Mouse (Mus musculus) embryonic facial prominence, embryonic 15.5 days (tissue): ENCODE data around the gene Galk1. TPM values are rescaled to one million over a fixed set of nuclear protein-coding genes. Genes with fewer than 3 reads are reported as not detected.

Source experiments
- ATAC-seq: fragments of 200-750 bp; cut with Nextera tagmentation; 2 replicates; pipeline ENCODE4 v1.8.0; 2017; ENCODE audit warnings: low read depth, moderate TSS enrichment; ENCODE audit not compliant: insufficient number of reproducible peaks, low FRiP score, low TSS enrichment
- H3K27ac ChIP-seq: fragments of 300-500 bp; sonication (generic); replicated peaks from 2 replicates; pipeline ENCODE4 v1.5.1; 2015; ENCODE audit warnings: mild to moderate bottlenecking, inconsistent platforms
- H3K27me3 ChIP-seq: fragments of 300-500 bp; sonication (generic); 2 replicates; pipeline ENCODE4 v1.6.1; 2015; ENCODE audit warnings: inconsistent platforms
- H3K36me3 ChIP-seq: fragments of 300-500 bp; sonication (generic); 2 replicates; pipeline ENCODE4 v1.6.1; 2015; ENCODE audit warnings: mild to moderate bottlenecking, inconsistent platforms
- H3K4me1 ChIP-seq: fragments of 300-500 bp; sonication (generic); 2 replicates; pipeline ENCODE4 v1.6.1; 2015; ENCODE audit warnings: inconsistent platforms
- H3K4me2 ChIP-seq: fragments of 300-500 bp; sonication (generic); replicated peaks from 2 replicates; pipeline ENCODE4 v1.6.1; 2015; ENCODE audit warnings: mild to moderate bottlenecking, inconsistent platforms
- H3K4me3 ChIP-seq: fragments of 300-500 bp; sonication (generic); replicated peaks from 2 replicates; pipeline ENCODE4 v1.5.1; 2015; ENCODE audit warnings: mild to moderate bottlenecking, inconsistent platforms
- H3K9ac ChIP-seq: fragments of 300-500 bp; sonication (generic); 2 replicates; pipeline ENCODE4 v1.6.1; 2015; ENCODE audit warnings: inconsistent platforms
- H3K9me3 ChIP-seq: fragments of 300-500 bp; sonication (generic); replicated peaks from 2 replicates; pipeline ENCODE4 v1.6.1; 2016; ENCODE audit warnings: inconsistent platforms
- WGBS: fragments of 180-500 bp; shearing (Covaris S2); methylation state at CpG from one replicate; pipeline ENCODE4 v1.1.7; 2015; 5-methylcytosine and 5-hydroxymethylcytosine counted together
- polyA plus RNA-seq: library from polyadenylated mRNA; unstranded; fragments of >200 nt; fragmentation: Nextera tagmentation; extraction: Ambion mirVana; gene quantifications from 2 replicates; pipeline ENCODE4 v1.2.1, GENCODE M21; 2015

Gene Galk1
- polyA plus RNA-seq, 1 experiment from 2014 or later: 173 TPM

DNA sequence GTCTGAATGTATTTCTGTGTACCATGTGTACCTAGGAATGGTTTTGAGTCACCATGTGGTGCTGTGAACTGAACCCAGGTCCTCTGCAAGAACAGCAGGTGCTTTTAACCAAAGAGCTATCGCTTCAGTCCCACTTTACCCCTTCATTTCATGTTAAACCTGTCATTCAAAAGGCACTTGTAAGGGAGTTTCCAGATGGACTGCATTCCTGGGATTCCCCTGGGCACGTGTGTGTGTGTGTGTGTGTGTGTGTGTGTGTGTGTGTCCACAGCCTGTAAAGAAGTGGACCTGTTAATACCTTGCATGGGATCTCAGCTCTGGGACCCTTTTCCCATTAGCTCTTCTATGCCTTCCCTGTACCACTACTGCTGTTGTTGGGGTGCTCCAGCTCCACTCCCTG, 37.1 kb upstream of the Galk1 start:
- Histone ChIP-seq H3K27me3 (no peaks in the 10 kb centered on the region), H3K9me3 (no peaks in the 10 kb centered on the region; the same call in 1 of the 2 replicates), H3K4me3 (no peak overlapping the region), H3K27ac (no peak overlapping the region), H3K4me1 (no peaks in the 10 kb centered on the region), H3K9ac (no peak overlapping the region), H3K36me3 (peaks cover 87% of the 10 kb centered on the region), H3K4me2 (no peak overlapping the region)
- no peak for ATAC-seq
- WGBS: 71% methylated on average over 2 of the region's 2 CpGs

DNA sequence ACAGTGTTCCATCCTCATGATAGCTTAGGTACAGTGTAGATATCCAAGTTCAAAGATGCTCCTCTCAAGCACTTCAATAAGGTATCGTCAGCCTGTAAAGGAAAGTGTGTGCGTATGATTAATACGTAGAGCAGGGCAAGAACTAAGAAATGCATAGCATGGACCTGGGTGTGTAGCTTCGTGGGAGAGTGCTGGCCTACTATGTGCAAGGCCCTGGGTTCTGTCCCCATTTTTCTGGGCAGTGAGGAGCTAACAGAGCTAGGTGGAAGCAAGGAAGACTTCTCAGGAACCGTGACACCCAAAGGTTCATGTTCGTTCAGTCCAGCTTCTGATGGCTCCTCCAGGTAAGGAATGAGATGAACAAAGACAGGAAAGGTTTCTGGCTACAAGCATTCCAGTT, 32.7 kb upstream of the Galk1 start:
- Histone ChIP-seq H3K27ac (no peak overlapping the region), H3K4me3 (no peak overlapping the region), H3K9me3 (no peaks in the 10 kb centered on the region; the same call in 1 of the 2 replicates), H3K4me1 (no peaks in the 10 kb centered on the region), H3K4me2 (no peak overlapping the region), H3K9ac (no peak overlapping the region), H3K36me3 (peaks cover 68% of the 10 kb centered on the region), H3K27me3 (no peaks in the 10 kb centered on the region)
- 96% methylated on average over 6 of the region's 6 CpGs for WGBS
- no peak for ATAC-seq

DNA sequence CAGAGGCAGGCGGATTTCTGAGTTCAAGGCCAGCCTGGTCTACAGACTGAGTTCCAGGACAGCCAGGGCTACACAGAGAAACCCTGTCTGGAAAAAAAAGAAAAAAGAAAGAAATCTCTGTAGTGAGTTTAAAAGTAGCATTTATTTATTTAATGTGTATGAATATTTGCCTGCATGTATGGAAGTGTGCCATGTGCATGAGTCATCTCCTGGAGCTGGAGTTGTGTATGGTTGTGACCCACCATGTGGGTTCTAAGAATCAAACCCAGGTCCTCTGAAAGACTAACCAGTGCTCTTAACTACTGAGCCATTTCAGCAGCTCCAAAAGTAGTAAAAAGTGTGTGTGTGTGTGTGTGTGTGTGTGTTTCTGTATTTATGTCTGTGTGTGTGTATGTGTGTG, 30.8 kb upstream of the Galk1 start:
- Histone ChIP-seq H3K27me3 (no peaks in the 10 kb centered on the region), H3K9ac (no peak overlapping the region), H3K36me3 (peaks cover 66% of the 10 kb centered on the region), H3K4me1 (no peaks in the 10 kb centered on the region), H3K4me3 (no peak overlapping the region), H3K27ac (no peak overlapping the region), H3K4me2 (no peak overlapping the region), H3K9me3 (no peaks in the 10 kb centered on the region)
- WGBS: 98% methylated on average over 1 of the region's 1 CpGs
- no peak for ATAC-seq

DNA sequence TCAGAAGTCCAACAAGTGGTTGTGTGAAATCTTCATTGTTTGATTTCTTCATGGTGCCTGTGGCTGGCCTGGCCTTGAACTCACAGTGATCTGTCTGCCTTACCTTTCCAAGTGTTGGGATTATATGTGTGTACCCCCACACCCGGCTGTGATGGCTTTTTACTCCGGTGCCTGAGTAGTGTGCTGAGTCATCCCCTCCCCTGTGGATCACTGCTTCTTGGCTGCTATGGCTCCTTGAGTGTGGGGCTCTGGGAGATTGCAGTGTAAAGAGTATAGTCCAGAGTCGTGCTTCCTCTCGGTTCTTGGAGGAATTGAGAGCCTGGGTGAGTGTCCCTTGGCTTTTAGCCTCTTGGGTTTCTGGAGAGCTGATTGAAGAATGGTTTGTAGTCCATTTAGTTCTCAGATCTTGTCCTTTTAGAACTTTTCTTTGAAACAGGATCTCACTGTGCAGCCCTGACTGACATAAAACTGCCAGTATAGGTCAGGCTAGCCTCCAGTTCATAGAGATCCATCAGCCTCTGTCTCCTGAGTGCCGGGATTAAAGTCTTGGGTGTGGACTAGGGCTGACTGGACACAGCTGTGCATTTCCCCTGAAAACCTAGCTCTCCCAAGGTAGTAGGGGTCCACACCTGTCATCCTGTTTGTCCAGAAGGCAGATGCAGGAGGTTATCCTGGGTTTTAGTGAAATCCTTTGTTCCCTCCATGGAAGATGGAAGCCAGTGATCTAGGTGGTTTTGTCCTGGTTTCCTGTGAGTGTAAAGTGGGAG, 30.0 kb upstream of the Galk1 start:
- H3K4me1 ChIP-seq: no peaks in the 10 kb centered on the region
- no peak overlapping the region for H3K27ac ChIP-seq
- no peak overlapping the region for H3K9ac ChIP-seq
- 75% methylated on average over 5 of the region's 5 CpGs for WGBS
- H3K4me2 ChIP-seq: no peak overlapping the region
- peaks cover 64% of the 10 kb centered on the region for H3K36me3 ChIP-seq
- no peak overlapping the region for H3K4me3 ChIP-seq
- no peaks in the 10 kb centered on the region for H3K27me3 ChIP-seq
- H3K9me3 ChIP-seq: no peaks in the 10 kb centered on the region
- ATAC-seq: no peak

DNA sequence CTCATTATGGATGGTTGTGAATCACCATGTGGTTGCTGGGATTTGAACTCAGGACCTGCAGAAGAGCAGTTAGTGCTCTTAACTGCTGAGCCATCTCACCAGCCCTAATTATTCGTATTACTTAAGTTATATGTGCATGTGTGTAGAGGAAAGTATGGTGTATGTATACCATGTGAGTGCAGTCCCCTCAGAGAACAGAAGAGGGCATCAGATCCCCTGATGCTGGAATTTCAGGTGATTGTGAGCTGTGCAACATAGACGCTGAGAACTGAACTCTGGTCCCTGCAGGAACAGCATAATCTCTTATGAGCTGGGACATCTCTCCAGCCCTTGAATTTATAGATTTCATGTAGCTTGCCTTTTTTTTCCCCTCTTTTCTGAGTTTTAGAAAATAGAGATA, 29.3 kb upstream of the Galk1 start:
- no peaks in the 10 kb centered on the region for H3K4me1 ChIP-seq
- WGBS: 95% methylated on average over 2 of the region's 2 CpGs
- no peak for ATAC-seq
- peaks cover 57% of the 10 kb centered on the region for H3K36me3 ChIP-seq
- no peak overlapping the region for H3K27ac ChIP-seq
- H3K9me3 ChIP-seq: no peaks in the 10 kb centered on the region
- H3K27me3 ChIP-seq: no peaks in the 10 kb centered on the region
- H3K4me3 ChIP-seq: no peak overlapping the region
- H3K9ac ChIP-seq: no peak overlapping the region
- no peak overlapping the region for H3K4me2 ChIP-seq

DNA sequence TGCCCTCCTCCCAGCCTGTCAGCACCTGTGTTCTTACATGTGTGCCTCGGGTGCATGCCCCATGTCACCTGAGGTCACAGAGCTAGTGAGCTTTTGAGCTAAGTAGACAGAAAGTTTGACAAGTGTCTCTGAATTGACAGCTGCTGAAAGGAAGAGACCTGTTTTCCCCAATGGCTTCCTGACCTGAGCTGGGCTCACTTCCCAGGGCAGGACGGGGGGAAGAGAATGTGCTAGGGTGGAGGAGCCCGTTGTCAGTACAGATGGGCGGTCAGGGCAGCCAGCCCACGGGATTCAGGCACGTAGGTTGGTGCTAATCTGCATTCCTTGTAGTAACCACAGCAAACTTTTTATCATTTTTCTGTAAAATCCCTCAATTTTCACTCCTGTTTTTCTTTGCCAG, 28.1 kb upstream of the Galk1 start:
- Histone ChIP-seq H3K9ac (no peak overlapping the region), H3K4me1 (no peaks in the 10 kb centered on the region), H3K27ac (no peak overlapping the region), H3K27me3 (no peaks in the 10 kb centered on the region), H3K36me3 (peaks cover 49% of the 10 kb centered on the region), H3K4me3 (no peak overlapping the region), H3K4me2 (no peak overlapping the region), H3K9me3 (no peaks in the 10 kb centered on the region)
- ATAC-seq: no peak
- WGBS: 77% methylated on average over 6 of the region's 6 CpGs

DNA sequence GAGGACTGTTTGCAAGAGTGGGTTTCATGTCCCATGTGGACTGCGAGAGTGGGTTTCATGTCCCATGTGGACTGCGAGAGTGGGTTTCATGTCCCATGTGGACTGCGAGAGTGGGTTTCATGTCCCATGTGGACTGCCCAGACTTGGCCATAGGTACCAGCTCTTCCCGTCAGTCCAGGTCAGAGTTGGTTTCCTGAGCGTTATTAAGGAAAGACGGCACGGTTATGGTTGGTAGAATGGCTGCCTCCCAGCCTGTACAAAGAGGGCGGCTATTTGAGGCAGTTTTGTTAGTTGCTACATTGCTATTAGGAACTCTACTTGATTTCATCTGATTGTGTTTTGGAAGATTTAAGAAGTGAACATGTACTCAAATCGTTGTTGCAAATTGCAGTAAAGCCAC, 25.3 kb upstream of the Galk1 start:
- Histone ChIP-seq H3K4me2 (no peak overlapping the region), H3K36me3 (peaks cover 45% of the 10 kb centered on the region)
- 88% methylated on average over 9 of the region's 9 CpGs for WGBS

DNA sequence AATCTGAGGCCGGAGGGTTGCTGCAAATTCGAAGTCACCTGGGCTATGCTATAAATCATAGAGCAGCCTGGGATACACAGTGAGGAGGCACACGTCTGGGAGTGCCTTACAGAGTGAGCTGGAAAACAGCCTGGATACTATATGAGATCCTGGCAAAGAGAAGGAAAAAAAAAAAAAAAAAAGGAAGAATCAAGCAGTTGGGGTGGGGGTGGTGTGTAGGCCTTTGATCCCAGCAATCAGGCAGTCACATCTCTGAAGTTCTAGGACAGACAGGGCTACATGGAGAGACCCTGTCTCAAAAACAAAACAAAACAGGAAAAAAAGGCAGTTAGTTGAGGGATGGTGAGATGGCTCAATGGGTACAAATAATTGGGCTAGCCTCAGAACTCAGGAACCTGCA, 24.2 kb upstream of the Galk1 start:
- Histone ChIP-seq H3K27ac (no peak overlapping the region), H3K36me3 (peaks cover 40% of the 10 kb centered on the region), H3K9me3 (no peaks in the 10 kb centered on the region), H3K4me2 (no peak overlapping the region), H3K9ac (no peak overlapping the region), H3K4me1 (peaks cover 9% of the 10 kb centered on the region), H3K27me3 (no peaks in the 10 kb centered on the region), H3K4me3 (no peak overlapping the region)
- WGBS: 79% methylated on average over 3 of the region's 3 CpGs
- no peak for ATAC-seq

More for the DNA sequence above, 25.3 kb upstream of the Galk1 start:
- Histone ChIP-seq H3K9ac (no peak overlapping the region), H3K27me3 (no peaks in the 10 kb centered on the region), H3K27ac (no peak overlapping the region), H3K4me3 (no peak overlapping the region), H3K4me1 (0 out of 2 replicates have a peak, but pooled peaks cover under 1% of the 10 kb centered on the region), H3K9me3 (no peaks in the 10 kb centered on the region)
- no peak for ATAC-seq

DNA sequence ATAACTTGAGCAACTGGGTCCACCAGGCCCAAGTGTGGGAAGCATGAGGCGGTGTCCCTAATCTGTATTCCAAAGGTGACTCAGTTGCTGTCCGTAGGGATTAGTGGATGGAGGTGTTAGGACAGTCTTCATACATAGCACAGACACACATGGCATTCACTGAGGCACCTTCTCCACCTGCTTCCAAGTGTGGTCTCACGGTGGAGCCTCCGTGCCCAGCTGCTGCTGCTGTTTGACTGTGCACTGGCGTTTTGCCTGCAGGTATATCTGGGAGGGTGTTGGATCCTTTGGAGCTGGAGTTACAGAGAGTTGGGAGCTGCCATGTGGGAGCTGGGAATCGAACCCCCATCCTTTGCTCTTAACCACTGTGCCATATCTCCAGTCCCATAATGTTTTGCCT, 22.1 kb upstream of the Galk1 start:
- H3K4me1 ChIP-seq: peaks cover 15% of the 10 kb centered on the region
- no peak overlapping the region for H3K4me3 ChIP-seq
- peaks cover 25% of the 10 kb centered on the region for H3K36me3 ChIP-seq
- no peaks in the 10 kb centered on the region for H3K9me3 ChIP-seq
- WGBS: 95% methylated on average over 6 of the region's 6 CpGs
- no peak overlapping the region for H3K27ac ChIP-seq
- no peak overlapping the region for H3K4me2 ChIP-seq
- no peaks in the 10 kb centered on the region for H3K27me3 ChIP-seq
- H3K9ac ChIP-seq: no peak overlapping the region
- ATAC-seq: no peak

DNA sequence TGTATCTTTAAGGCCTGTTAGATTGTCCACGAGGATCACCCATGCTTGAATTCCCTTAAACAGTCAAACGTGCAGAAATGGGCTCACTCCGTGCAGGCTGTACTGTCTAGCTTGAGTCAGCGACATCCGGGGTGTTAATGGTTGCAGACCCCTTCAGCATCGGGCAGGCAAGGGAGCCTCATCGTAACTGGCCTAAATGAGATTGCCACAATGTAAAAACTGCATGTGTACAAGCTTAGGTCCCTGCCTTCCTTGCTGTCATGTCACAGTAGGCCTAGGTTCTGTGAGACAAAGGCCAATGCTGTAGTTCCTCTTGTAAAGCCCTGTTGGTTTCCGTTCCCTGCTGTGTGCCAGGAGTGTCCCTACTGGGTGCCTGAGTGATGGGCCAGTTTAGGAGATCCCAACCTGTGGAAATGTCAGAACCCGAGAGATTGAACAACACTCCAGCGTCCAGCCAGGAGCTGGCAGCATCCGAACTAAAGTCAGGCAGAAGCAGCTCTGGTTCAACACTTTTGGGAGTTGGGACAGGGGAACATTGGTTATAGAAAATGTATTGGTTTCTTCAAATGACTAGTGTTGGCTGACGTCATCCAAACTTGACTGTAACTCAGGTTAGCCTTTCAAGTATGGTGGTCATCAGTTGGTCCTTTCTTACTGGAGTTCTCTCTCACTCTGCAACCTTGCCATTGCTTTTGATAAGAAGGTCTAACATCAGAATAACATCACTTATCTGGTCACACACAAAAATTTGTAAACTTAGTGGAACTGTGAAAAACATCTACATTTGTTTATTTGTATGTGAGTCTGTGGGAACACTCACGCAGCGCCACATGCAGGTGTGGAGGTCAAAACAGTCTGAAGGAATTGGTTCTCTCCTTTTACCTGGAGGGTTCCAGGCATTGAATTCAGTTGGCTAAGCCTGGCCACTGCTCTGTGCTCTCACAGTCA, 18.7 kb upstream of the Galk1 start:
- no peak for ATAC-seq
- H3K9me3 ChIP-seq: no peaks in the 10 kb centered on the region
- no peaks in the 10 kb centered on the region for H3K27me3 ChIP-seq
- H3K27ac ChIP-seq: peak overlapping the region; percentile 100
- H3K4me1 ChIP-seq: peaks cover 15% of the 10 kb centered on the region
- peaks cover 7% of the 10 kb centered on the region; the same call in 1 of the 2 replicates for H3K36me3 ChIP-seq
- WGBS: 24% methylated on average over 14 of the region's 14 CpGs
- peak overlapping the region; percentile 79 for H3K4me2 ChIP-seq
- peak overlapping the region; percentile 92 for H3K9ac ChIP-seq
- peak overlapping the region; percentile 81 for H3K4me3 ChIP-seq

DNA sequence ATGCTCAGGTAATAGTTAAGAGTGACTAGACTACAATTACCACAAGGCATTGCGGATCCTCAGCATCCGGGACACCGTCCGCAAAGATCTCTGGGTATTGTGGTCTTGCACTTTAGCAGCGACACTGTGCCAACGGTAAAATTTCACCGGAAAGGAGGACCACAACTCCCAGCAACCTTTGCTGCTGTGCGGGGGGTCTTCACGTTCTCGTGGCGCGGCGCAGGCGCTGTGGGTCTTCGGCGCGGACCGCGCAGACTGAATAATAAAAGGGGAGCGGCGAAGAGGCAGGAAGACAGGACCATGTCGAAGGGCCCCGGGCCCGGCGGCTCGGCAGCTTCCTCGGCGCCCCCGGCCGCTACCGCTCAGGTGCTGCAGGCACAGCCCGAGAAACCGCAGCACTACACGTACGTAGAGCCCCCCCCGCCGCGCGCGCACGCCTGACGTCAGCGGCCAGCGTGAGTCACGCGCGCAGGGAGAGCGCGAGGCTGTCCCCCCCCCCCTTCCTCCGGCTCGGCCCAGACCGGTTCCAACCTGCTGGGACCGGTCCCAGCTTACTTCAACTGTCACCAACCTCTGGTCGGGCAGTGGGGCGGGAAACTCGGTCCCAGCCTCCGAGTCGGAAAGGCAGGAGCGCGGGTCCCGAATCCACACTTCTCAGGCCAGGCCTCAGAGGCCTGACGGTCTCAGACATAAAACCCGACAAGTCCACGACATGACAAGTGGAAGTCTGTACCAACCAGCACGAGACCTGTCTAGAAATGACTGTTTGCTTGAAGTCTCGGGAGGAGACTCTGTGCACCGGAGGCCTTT, 17.8 kb upstream of the Galk1 start, which contains the start of gene Unk:
Unk (plus strand) TSS at position 235 of the 810 bp plus-strand sequence.
- H3K9me3 ChIP-seq: no peaks in the 10 kb centered on the region
- H3K9ac ChIP-seq: peak within 1 kb of the TSS; percentile 92
- peaks cover 15% of the 10 kb centered on the region for H3K4me1 ChIP-seq
- WGBS: under 1% methylated on average over 66 of the region's 67 CpGs
- peak; percentile 94 for ATAC-seq
- H3K4me3 ChIP-seq: peak within 1 kb of the TSS; percentile 81
- peak within 1 kb of the TSS; percentile 100 for H3K27ac ChIP-seq
- peak within 1 kb of the TSS; percentile 79 for H3K4me2 ChIP-seq
- no peaks in the 10 kb centered on the region for H3K27me3 ChIP-seq
- peaks cover 7% of the 10 kb centered on the region; the same call in 1 of the 2 replicates for H3K36me3 ChIP-seq
